Mouse (Mus musculus) adrenal gland, adult 18-20 months (tissue): ENCODE data around the gene 1700012B09Rik. TPM values are rescaled to one million over a fixed set of nuclear protein-coding genes. Genes with fewer than 3 reads are reported as not detected.

ENCODE experiments used
- DNase-seq, 2 experiments: peaks; one replicate each; pipeline ENCODE4 v3.0.0; 2021 to 2022; ENCODE audit warnings: low spot score in 2 of 2
- total RNA-seq, 2 experiments: library from RNA; stranded (reverse); gene quantifications; 1 replicate in 1 of 2; 2 replicates in 1 of 2; pipeline ENCODE4 v1.2.3; 2021

1700012B09Rik gene
- total RNA-seq, 2 experiments from 2014 or later: not detected

DNA sequence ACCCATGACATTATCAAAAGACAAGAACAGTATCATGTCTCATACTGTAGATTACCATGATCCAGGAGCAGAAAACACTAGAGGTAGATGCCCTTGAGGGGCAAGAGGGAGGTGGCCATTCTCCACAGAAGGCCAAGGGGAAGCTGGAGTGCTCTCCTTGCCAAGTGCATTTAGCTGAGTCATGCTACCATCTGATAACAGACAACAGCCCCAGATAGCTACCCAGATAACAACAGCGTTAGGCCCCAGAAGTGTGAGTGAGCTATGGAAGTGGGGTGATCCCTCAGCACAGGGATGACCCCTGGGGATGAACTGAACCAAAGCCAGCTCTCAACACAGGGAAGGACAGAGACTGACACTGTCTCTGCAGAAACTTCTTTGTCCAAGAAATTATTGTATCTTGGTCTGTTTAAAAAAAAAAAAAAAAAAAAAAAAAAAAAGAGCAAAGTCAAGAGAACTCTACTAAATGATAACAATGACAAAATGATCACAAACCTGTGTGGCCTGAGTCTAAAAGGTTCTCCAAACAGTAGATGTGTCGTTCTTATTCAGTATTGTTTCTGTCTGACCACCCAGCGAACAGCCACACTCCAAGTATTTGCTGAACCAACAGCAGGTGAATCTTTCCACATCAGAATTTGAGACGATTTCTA is 31.2 kb downstream of the 1700012B09Rik start:
- DNase-seq: no peak

DNA sequence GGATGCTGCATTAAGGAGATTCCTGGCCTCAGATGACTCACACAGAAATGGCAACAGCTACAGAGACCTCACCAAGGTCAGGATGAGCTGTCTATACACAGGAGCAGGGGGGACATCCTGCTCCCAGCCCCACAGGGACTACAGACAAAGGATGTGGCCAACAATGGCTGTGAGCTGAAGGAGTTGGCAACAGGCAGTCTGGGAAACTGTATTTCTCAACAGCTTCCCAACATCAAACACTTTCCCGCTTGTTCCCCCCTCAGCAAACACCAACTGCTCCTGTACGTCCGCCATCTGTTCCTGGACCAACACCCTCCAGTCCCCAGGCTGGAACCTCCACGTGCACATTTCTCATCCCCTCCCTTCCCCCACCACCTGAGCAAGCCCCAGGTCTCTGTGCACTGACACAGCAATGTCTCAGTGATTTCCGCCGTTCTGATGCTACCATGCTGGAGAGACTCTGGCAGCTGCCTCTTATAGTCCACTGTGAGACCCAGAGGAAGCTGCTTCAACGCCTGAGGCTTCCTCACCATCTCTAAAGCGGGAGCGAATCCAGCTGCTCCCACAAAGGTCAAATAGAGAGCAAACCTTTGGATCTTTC is 39.8 kb downstream of the 1700012B09Rik start:
- no peak for DNase-seq

DNA sequence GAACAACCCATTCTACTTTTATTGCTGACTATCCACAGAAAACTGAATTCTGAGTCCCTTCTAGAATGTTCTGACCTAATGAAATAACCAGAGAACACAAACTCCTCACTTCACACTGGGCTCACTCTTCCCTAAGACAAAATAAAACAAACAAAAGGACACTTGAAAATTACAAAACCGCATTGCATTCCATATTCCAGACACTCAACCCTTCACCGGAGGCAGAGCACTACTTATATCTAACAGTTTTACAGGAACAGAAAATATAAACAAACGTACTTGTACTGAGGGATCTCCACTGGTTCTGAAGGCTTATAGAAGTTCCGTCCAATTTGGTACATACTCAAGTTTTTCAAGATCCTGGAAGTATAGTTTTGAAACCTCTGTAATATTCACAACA is 42.5 kb downstream of the 1700012B09Rik start:
- no peak for DNase-seq

DNA sequence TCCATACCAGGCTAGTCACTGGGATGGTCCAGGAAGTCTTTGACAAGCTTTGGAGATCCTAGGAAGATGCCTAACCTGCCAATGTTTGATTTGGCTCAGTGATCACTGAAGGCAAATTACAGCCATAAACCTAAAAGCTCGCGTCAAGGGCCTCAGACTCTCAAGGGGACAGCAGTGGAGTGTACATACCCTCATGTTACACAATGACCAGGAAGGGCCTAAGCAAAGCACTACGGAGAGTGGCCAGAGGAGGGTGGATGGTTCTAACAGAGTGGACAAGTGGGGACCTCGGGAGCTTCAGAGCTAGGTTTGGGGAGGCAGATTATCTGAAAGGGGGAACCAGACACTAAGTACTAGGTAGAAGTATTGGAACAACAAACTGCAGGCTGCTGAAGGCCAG is 44.2 kb downstream of the 1700012B09Rik start:
- DNase-seq: no peak

DNA sequence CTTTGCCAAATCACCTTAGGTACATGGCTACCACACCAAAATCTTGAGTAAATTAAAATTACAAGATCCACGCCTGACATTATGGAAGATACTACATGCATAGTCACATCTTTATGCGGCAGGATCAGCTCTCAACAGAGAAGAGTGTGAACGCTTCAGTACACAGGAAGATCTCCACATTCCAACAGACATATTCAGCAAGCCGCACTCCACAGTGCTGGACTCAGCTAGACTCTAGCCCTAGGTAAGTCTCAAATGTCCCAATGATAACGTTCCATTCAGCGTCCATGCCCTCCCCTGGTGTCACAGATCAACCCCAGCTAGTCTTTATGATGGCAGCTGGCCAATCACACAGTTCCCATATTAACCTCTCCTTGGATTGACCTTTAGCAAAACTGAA is 44.8 kb downstream of the 1700012B09Rik start:
- DNase-seq: no peak

DNA sequence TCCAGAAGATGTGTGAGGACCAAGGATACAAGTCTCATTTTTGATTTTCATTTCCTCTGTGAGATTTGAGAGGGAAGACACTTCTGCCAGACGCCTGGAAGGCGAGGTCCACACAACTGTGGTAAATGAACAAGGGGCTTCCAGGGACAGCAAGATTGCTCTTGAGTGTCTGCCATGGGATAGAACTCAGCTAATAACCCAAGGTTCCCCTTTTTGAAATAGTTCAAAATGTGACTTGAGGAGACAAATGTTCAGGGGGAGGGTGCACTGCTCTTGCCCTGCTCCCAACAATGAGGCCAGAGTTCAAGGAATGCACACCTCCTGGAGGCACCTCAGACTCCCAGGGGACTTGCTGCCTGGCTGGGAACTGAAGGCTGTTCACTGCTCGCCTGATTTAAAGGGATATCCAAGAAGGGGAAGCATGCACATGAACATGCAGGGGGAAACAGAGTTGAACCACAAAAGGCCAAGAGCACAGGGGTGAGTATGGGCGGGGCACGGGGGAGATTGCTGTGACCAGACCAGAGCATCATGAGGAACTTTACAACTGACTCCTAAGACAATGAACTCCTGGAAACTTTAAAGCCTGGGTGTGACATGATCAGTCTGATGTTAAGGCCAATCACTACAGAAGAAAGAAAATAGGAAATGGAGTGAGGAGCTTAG is 45.9 kb downstream of the 1700012B09Rik start:
- DNase-seq: no peak

DNA sequence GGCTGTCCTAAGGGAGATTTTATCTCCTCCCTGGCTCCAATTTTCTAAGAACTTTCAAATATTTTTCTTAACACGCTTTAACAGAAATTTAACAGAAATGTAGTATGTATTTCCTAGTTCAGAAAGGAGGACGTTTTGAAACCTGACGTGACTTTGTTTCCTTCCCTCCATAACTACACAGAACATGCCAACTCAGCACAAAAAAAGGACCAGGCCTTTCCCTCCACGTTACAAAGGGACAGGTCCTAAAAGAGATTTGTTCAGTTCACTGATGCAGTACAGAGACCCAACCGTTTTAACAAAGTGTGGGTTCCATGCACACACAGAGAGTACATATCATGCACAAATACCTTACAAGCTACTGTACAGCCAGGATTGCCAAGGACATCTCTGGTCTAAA is 49.2 kb downstream of the 1700012B09Rik start:
- DNase-seq: no peak

DNA sequence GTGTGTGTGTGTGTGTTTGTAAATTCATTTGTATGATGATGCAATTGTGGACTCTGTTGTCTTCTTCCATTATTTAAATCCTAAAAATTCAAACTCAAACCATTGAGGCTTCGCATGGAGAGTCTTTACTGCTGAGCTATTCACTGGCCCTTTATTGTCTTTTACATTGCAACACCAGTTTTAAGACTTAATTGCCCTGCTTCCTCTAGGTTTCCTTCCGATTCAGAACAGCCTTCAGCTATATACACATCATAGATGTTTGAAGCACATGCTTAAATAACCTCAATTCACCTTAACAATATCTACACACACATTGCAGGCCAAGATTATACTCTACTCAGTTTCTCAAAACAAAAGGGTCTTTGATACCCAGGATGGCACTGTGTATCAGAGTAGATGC is 50.4 kb downstream of the 1700012B09Rik start:
- no peak for DNase-seq

DNA sequence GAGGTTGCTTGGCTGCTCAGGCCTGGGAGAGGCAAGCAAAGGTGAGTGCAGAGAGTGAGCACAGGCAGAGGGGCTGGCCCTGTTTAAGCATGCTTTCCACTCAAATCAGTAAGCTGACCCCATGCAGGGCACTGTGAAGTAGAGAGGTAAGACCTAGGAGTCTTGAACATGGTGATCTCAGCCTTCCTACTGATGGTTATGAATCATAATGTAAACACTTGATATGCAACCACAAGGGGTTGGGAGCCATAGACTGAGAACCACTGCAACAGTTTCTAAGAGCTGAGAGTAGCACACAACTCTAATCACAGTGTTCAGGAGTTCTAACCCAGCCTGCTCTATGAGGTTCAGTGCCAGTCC is 52.5 kb downstream of the 1700012B09Rik start:
- no peak for DNase-seq

DNA sequence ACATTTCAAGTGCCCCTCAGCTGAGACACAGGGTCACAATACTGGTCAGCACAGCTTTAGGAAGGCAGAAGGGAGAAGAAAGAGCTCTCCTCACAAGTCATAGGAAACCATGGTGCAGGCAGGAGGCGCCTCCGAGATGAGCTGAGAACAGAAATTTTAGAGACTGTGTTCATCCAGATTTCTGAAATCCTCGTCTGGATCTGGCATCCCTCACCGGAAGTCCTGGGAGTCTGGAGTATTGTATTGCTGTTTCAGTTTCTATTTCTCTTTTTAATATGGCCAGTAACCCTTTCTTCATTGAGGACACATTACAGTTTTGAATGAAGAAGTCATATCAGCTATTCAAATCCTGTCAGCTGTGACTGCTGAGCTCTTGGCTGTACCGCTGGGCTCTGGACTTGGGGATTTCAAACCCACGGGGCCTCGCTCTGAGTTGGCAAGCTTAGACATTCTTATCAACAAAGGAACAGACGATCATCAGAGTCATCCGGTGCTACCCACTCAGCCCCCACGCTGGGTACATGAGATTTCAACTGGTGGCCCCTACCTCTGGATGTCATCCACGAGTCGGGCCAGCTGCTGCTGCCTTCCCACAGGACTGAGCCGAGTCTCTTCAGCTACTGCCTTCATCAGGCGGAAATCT is 53.0 kb downstream of the 1700012B09Rik start:
- DNase-seq: no peak

DNA sequence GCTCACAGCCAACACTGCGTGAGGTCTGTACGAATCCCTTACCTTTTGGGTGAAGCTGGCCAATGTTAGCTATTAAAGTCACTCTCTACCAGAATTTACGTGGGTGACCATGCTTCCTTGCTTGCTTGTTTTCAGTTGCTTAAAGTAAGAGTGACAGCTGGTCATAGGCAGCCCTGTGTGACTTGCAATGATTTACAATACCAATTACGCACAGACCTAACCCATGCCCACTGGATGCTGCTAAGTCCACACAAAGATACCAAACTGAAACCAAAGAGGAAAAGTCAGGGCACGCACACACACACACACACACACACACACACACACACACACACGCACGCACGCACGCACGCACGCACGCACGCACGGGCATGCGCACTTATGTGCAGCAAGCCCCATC is 55.6 kb downstream of the 1700012B09Rik start:
- no peak for DNase-seq

DNA sequence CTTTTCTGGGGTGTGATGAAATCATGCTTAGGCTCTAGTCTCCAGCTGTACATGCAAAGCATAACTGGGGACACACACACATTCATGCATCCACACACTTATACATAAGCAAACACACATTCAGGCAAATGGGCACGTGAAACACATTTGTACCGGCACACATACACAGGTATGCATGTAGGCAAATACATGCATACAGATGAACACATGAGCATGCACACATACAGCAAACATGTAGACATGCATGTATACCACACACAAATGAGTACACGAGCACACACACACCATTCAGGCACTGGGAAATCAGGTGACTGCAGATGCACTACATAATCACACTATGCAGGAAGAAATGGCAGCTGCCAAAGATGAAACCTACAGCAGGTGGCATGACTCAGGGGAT is 59.9 kb downstream of the 1700012B09Rik start:
- DNase-seq: no peak

Other genes with a start within 250 kb of the 1700012B09Rik start
- 10 to 100 TPM; 30.3 to 45.1 TPM for gene Amotl1, start 126.0 kb downstream of the 1700012B09Rik start, total RNA-seq
- gene Piwil4, start 30.3 kb downstream of the 1700012B09Rik start, total RNA-seq: under 1 TPM in 1 of 2 experiments, not detected in 1; 0.19 TPM
- under 1 TPM; 0.53 to 0.77 TPM for gene Fut4, start 18.6 kb downstream of the 1700012B09Rik start, total RNA-seq
- 10 to 100 TPM; 17.2 TPM for gene Mre11a, start 13.6 kb upstream of the 1700012B09Rik start, total RNA-seq
- 10 to 100 TPM; 10.6 to 13.8 TPM for gene Ankrd49, start 13.8 kb upstream of the 1700012B09Rik start, total RNA-seq
- gene Gpr83, start 89.2 kb upstream of the 1700012B09Rik start, total RNA-seq: not detected
- not detected for gene Izumo1r, start 132.9 kb upstream of the 1700012B09Rik start, total RNA-seq